Mouse (Mus musculus) right cerebral cortex, postnatal 4 days (tissue): Measurements from ENCODE around the gene Camkk2.

Experiments used
- DNase-seq: peaks from one replicate; pipeline ENCODE4 v3.0.0-alpha.2; 2022

Camkk2 gene

DNA sequence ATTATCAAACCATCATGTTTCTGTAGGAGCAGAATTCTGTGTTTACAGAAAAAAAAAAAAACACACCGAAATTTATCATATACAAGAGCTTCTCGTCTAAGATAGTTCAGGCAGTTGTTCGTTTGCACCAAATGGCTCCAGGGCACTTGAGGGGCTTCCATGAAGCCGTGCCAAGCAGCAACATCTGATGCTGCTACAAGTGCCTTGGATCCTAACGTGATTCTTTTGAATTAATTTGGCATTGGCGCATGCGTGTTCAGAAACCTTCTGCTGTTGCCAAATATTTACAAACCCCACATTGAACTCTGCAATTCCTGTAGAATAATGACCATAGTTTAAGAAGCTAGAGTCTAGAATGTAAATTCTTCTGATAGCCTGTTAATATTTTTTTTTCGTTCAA is 83.7 kb downstream of the Camkk2 start:
- no peak for DNase-seq

DNA sequence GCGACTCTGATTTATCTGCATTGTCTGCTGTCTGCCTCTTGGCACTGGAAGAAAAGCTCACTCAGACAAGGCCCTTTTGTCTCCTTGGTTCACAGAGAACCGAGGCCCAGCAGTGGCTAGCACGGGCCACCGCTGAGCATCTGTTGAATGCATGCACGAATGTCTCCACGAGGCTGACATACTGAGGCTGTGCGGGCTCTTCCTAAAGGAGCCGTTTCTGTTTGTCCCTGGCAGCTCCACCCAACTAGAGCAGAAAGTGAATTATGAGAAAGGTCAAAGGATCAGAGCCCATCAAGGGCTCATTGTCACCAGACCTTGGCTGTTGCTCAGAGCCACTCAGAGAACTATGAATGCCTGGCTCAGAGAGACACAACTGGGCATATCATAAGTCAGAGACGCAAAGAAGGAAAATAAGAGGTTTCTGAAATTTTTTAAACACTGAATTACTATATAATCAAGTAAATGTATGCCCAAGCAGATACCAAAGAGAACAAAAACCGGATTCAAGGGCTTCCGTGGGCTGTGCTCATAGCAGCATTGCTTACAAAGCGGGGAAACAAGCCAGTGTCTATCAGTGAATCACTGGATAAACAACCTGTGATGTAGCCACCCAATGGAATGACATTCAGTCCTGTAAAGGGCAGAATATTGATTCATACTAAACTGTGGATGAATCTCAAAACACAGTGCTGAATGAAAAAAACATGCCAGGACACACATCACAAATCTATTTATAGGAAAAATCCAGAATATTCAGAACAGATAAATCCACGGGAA is 85.6 kb downstream of the Camkk2 start:
- no peak for DNase-seq

DNA sequence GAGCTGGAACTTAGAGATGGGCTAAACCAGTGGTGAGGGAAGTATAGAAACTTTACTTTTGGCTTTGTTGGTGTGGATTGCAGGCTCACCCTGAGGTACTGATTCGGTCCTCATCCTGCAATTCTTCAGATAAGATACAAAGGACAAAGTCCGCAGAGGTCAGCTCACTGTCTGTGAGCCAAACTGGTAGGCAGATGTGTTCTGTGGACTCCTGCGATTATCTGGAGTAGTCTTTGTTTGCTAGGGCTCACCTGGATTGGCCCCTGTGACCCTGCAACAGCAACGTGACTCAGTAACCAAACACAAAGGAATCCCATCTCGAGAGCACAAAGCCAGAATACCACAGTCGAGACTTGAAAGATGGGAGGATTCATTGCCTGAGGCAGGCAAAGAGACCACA is 88.7 kb downstream of the Camkk2 start:
- no peak for DNase-seq

DNA sequence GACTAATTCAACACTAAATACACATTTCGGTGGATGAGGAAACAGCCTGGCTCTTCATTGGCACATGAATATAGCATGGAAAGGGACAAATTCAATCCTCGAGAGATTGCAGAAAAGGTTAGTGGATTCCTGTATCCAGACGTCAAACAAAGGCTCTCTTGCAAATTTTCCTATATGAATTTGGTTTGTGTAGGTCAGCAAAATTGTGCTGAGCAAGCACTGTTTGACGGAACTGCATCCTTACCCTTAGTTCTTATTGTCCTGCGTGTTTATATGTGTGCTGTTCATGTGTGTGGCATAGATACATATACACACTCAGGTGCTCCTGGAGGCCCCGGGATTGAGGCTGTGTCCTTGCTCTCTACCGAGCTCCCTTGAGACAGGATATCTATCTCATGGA is 90.1 kb downstream of the Camkk2 start:
- DNase-seq: no peak

DNA sequence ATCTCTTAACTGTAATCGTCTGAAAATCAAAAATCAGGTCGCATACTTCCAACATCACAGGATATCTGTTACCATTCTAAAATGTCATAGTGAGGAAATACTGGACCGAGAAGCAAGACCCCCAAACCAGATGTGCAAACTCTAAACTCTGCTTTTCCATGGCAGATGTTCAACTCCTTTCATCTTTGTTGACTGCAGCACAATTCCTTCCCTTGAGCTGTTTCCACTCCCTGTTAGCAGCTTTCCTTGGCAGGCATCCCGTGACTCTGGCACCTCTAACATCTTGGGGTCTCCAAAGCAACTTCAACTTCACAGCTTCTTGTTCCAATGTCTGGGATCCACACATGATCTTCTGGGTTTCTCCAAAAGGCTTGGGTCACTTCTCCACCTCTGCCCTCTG is 91.8 kb downstream of the Camkk2 start:
- no peak for DNase-seq

DNA sequence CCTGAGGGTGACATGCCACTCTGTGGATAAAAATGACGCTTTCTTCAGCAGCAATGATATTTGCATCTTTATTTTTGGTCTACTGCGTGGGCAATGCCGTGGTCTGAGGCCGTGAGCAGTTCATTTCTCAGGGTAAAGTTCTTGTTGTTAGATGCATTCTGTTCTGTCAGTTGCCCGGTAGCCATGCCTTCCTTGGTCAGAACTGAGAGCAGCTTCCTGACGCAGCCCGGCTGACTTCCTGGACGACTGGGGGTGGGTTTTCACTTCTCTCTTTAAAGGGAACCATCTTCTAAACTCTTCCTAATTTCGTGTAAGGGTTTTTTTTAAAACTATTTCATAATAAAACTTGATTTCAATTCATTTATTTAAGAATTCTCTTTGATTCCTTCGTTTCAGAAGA is 95.3 kb downstream of the Camkk2 start:
- DNase-seq: no peak

DNA sequence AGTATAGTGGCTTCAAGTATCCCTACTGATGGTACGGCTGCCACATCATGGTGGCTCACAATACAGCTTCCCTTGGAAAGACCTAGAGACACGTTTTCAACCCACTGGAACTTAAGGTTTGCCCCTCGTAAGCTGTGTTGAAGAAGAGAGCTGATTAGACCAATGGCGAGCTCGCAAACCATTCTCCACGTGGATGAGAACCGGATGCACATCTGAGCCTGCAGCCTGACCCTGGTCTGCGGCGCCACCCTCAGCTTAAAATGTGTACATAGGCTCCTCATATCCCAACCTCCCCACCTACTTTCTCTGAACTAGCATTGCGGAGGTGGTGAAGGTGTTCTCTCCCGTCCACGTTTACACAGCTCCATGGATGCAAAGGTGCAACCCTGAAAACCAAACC is 97.9 kb downstream of the Camkk2 start:
- DNase-seq: no peak
